ENCODE assay signal across 11 mouse cellular contexts in the genomic region with DNA sequence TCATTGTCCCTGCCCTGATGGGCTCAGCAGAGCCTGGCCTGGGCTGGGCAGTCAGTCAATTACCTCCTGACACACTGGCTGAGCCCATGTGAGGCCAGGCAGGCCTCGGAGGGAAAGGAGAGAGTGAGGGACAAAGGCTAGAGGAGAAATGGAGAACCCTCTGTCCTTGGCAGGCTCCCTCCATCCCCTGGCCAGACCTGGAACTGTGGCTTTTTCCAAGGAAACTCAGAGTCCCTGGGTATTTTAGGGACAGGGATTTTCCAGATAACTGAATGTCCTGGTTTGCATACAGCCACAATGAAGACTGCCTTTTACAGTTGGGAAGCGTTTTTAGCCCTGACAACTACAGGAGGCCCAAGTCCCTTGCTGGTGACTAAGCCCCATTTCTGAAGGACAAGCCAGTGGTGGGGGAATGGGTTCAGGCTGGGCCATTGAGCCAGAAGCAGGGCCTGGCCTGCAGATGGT. TPM values are rescaled to one million over a fixed set of nuclear protein-coding genes. Genes with fewer than 3 reads are reported as not detected.
DNase-seq lines count a peak whose midpoint lies in the region; ATAC-seq and TF ChIP-seq lines count a peak whose summit lies in the region.
"Had no signal": no experiment of that assay in that cellular context is flagged by ENCODE, and none has a peak within 500 bp of the region (broad histone marks: within the 10 kb centered on the region; RNA-seq: fewer than 3 reads in every experiment).

No protein-coding gene starts in this region.

- ATAC-seq in forebrain, postnatal 0 days, result peak; percentile 24
- ATAC-seq in midbrain, embryonic 16.5 days, result peak; percentile 41
- ATAC-seq: activated CD4-positive, CD25-positive, alpha-beta regulatory T cell, adult 4 months had no signal

- H3K27ac ChIP-seq in kidney, adult 2 months (ENCODE audit: insufficient read depth, low read depth, low read length), result no peak overlapping the region
- peak overlapping the region; percentile 68 for H3K27ac ChIP-seq in forebrain, postnatal 0 days (ENCODE audit: low read depth, low read length)
- H3K27ac ChIP-seq in midbrain, embryonic 16.5 days (ENCODE audit: low read length), result peak overlapping the region; percentile 14; the same call in 1 of the 2 replicates
- H3K27ac ChIP-seq: heart, embryonic 15.5 days; kidney, postnatal 0 days; left cerebral cortex, adult 2 months had no signal

- no peak for TF ChIP-seq POLR2A in kidney, adult 2 months (IDR thresholded peaks at IDR 0.05; ENCODE audit: low read depth, low read length)

- H3K4me1 ChIP-seq in kidney, adult 2 months (ENCODE audit: control insufficient read depth, insufficient read depth, low read length), result peaks cover 6% of the 10 kb centered on the region; the same call in 1 of the 2 replicates
- peaks cover 6% of the 10 kb centered on the region; the same call in 1 of the 2 replicates for H3K4me1 ChIP-seq in forebrain, postnatal 0 days (ENCODE audit: insufficient read depth)
- peaks cover 17% of the 10 kb centered on the region for H3K4me1 ChIP-seq in midbrain, embryonic 16.5 days (ENCODE audit: control insufficient read depth, insufficient read depth, low read length)

- DNase-seq in kidney, adult 2 months, result peak; percentile 58
- no peak for DNase-seq in kidney, postnatal 14 days
- peak; percentile 35 for DNase-seq in adrenal gland, postnatal 25 days
- no peak for DNase-seq in forebrain, postnatal 0 days
- DNase-seq in thymus, postnatal 0 days (ENCODE audit: low spot score), result no peak
- no peak for DNase-seq in lung, postnatal 14 days

- 62% methylated on average over 2 of the region's 2 CpGs for WGBS in kidney, adult 2 months
- 22% methylated on average over 2 of the region's 2 CpGs for WGBS in forebrain, postnatal 0 days
- WGBS in midbrain, embryonic 16.5 days, result 25% methylated on average over 2 of the region's 2 CpGs

- H3K4me2 ChIP-seq in forebrain, postnatal 0 days (ENCODE audit: low read depth), result no peak overlapping the region
- no peak overlapping the region for H3K4me2 ChIP-seq in midbrain, embryonic 16.5 days (ENCODE audit: low read length)
- H3K4me2 ChIP-seq: heart, embryonic 15.5 days had no signal

- H3K27me3 ChIP-seq in kidney, adult 2 months (replicated peaks; ENCODE audit: control insufficient read depth, insufficient read depth, low read length), result no peaks in the 10 kb centered on the region
- no peaks in the 10 kb centered on the region for H3K27me3 ChIP-seq in forebrain, postnatal 0 days (ENCODE audit: insufficient read depth, low read length)
- no peaks in the 10 kb centered on the region for H3K27me3 ChIP-seq in midbrain, embryonic 16.5 days (ENCODE audit: control insufficient read depth, insufficient read depth, low read depth, low read length)
- H3K27me3 ChIP-seq: heart, embryonic 15.5 days had no signal

- 0 out of 2 replicates have a peak overlapping the region, but pooled peaks have one; percentile 18 for H3K9ac ChIP-seq in forebrain, postnatal 0 days
- no peak overlapping the region; the same call in 1 of the 2 replicates for H3K9ac ChIP-seq in midbrain, embryonic 16.5 days (ENCODE audit: low read depth, low read length)
- H3K9ac ChIP-seq: heart, embryonic 15.5 days had no signal

- H3K4me3 ChIP-seq in kidney, adult 2 months (ENCODE audit: insufficient read depth, low read depth, low read length), result no peak overlapping the region
- H3K4me3 ChIP-seq in forebrain, postnatal 0 days (ENCODE audit: low read depth, low read length), result no peak overlapping the region
- H3K4me3 ChIP-seq in midbrain, embryonic 16.5 days (ENCODE audit: low read depth, low read length), result no peak overlapping the region
- H3K4me3 ChIP-seq: heart, embryonic 15.5 days; left cerebral cortex, adult 2 months had no signal

- no peak for TF ChIP-seq CTCF in kidney, adult 2 months (conservative IDR thresholded peaks at IDR 0.05; ENCODE audit: insufficient read depth, insufficient read length, low read depth, low read length)
- no peak for TF ChIP-seq CTCF in forebrain, postnatal 0 days (IDR thresholded peaks at IDR 0.05; ENCODE audit: low read depth)

- H3K9me3 ChIP-seq in forebrain, postnatal 0 days (ENCODE audit: low read length), result no peaks in the 10 kb centered on the region
- H3K9me3 ChIP-seq in midbrain, embryonic 16.5 days (replicated peaks; ENCODE audit: control insufficient read depth, low read length, poor library complexity, severe bottlenecking), result no peaks in the 10 kb centered on the region
- H3K9me3 ChIP-seq: heart, embryonic 15.5 days had no signal

- no peaks in the 10 kb centered on the region for H3K36me3 ChIP-seq in kidney, adult 2 months (ENCODE audit: control insufficient read depth, insufficient read depth, low read length)
- H3K36me3 ChIP-seq in forebrain, postnatal 0 days (ENCODE audit: insufficient read depth), result no peaks in the 10 kb centered on the region
- no peaks in the 10 kb centered on the region for H3K36me3 ChIP-seq in midbrain, embryonic 16.5 days (ENCODE audit: control insufficient read depth, insufficient read depth, low read length)
- H3K36me3 ChIP-seq: heart, embryonic 15.5 days had no signal

RNA-seq across cellular contexts. Expression of gene Slc29a3, which starts 20.2 kb away (rescaled TPM):
- 38.6 and 43.5 TPM in 2 replicates for polyA plus RNA-seq in kidney, adult 2 months (2012; rRNA removed)
- 24.8 and 42.0 TPM in 2 replicates for total RNA-seq in adrenal gland, postnatal 25 days (2021)
- 6.5 and 9.3 TPM in 2 replicates for total RNA-seq in forebrain, postnatal 0 days (2014; rRNA removed)
- polyA plus RNA-seq in forebrain, postnatal 0 days (2015; fragmentation: Nextera tagmentation; extraction: Ambion mirVana), result 7.8 and 11.6 TPM in 2 replicates
- polyA plus RNA-seq in midbrain, embryonic 16.5 days (2015; fragmentation: Nextera tagmentation; extraction: Ambion mirVana), result 9.8 and 10.3 TPM in 2 replicates
- 21.9 and 22.5 TPM in 2 replicates for polyA plus RNA-seq in thymus, postnatal 0 days (2015; fragmentation: Nextera tagmentation; extraction: Ambion mirVana)

RNA-seq across cellular contexts. Expression of gene Cdh23, which starts 36.1 kb away (rescaled TPM):
- polyA plus RNA-seq in kidney, adult 2 months (2012; rRNA removed), result 0.17 and 0.35 TPM in 2 replicates
- total RNA-seq in adrenal gland, postnatal 25 days (2021), result 2.2 and 2.8 TPM in 2 replicates
- total RNA-seq in forebrain, postnatal 0 days (2014; rRNA removed), result 6.2 and 13.1 TPM in 2 replicates
- 0.58 and 1.9 TPM in 2 replicates for polyA plus RNA-seq in forebrain, postnatal 0 days (2015; fragmentation: Nextera tagmentation; extraction: Ambion mirVana)
- polyA plus RNA-seq in midbrain, embryonic 16.5 days (2015; fragmentation: Nextera tagmentation; extraction: Ambion mirVana), result 4.7 and 7.7 TPM in 2 replicates
- polyA plus RNA-seq in thymus, postnatal 0 days (2015; fragmentation: Nextera tagmentation; extraction: Ambion mirVana), result 2.7 and 3.1 TPM in 2 replicates

Comparison
In these comparisons a context has a peak if more than half of its experiments do, and no peak if none do; other contexts are left out.
1. DNase-seq: peak in kidney, adult 2 months (single experiment) and adrenal gland, postnatal 25 days (single experiment); none in kidney, postnatal 14 days (single experiment), forebrain, postnatal 0 days (single experiment), thymus, postnatal 0 days (single experiment) and lung, postnatal 14 days (single experiment).